Mouse (Mus musculus): ENCODE measurements around the gene Hmx1. TPM values are rescaled to one million over a fixed set of nuclear protein-coding genes. Genes with fewer than 3 reads are reported as not detected.
A peak's percentile ranks its signal among the peaks of the same experiment; 100 is the strongest.

Gene Hmx1
- polyA plus RNA-seq, 1 experiment from 2014 or later = 0.75 TPM

- Histone ChIP-seq H3K9ac (replicated peaks) (no peak overlapping the region), H3K4me2 (no peak overlapping the region), H3K36me3 (no peaks in the 10 kb centered on the region), H3K27ac (no peak overlapping the region), H3K27me3 (peaks cover 11% of the 10 kb centered on the region), H3K4me3 (replicated peaks) (no peak overlapping the region), H3K4me1 (replicated peaks) (no peaks in the 10 kb centered on the region), H3K9me3 (peaks cover 15% of the 10 kb centered on the region)
- 43% methylated on average over 5 of the region's 5 CpGs for WGBS
- ATAC-seq (ENCODE audit: insufficient number of reproducible peaks, insufficient read depth, low FRiP score, low TSS enrichment, low read depth) = no peak
These were observed 45.1 kb downstream of the Hmx1 start for GRCm38 (mm10) chr5:35434038-35434437.

DNA sequence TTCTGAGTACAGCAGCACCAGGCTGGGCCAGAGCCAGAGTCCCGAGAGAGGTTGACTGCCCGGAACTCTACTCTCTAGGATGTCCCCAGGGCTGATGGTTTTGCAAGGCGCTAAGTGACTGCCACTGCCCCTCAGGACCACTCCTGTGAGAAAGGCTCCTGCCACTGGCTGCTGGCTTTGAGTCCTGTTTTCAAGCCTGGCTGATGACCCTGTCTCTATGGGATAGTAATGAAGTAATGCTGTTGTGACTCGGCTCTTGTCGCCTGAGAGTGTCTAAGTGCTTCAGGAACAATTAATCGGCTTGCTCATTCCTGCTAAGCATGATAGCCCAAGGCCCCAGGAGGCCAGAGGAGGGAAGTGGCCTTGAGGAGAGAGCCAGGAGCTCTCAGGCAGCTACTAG is 45.8 kb downstream of the Hmx1 start:
- Histone ChIP-seq H3K27ac (no peak overlapping the region), H3K4me2 (no peak overlapping the region), H3K36me3 (no peaks in the 10 kb centered on the region), H3K9me3 (peaks cover 15% of the 10 kb centered on the region), H3K27me3 (peaks cover 4% of the 10 kb centered on the region), H3K4me3 (replicated peaks) (no peak overlapping the region), H3K4me1 (replicated peaks) (no peaks in the 10 kb centered on the region), H3K9ac (replicated peaks) (no peak overlapping the region)
- 62% methylated on average over 6 of the region's 6 CpGs for WGBS
- ATAC-seq (ENCODE audit: insufficient number of reproducible peaks, insufficient read depth, low FRiP score, low TSS enrichment, low read depth) = no peak

- Histone ChIP-seq H3K9me3 (peaks cover 15% of the 10 kb centered on the region), H3K4me2 (no peak overlapping the region), H3K4me1 (replicated peaks) (no peaks in the 10 kb centered on the region), H3K27ac (no peak overlapping the region), H3K27me3 (no peaks in the 10 kb centered on the region; the same call in 1 of the 2 replicates), H3K36me3 (no peaks in the 10 kb centered on the region), H3K9ac (replicated peaks) (no peak overlapping the region), H3K4me3 (replicated peaks) (no peak overlapping the region)
- 84% methylated on average over 6 of the region's 6 CpGs for WGBS
- ATAC-seq (ENCODE audit: insufficient number of reproducible peaks, insufficient read depth, low FRiP score, low TSS enrichment, low read depth) = no peak
These were observed 49.9 kb downstream of the Hmx1 start for GRCm38 (mm10) chr5:35438805-35439204.

- Histone ChIP-seq H3K27ac (no peak overlapping the region), H3K4me1 (replicated peaks) (no peaks in the 10 kb centered on the region), H3K4me2 (no peak overlapping the region), H3K36me3 (no peaks in the 10 kb centered on the region), H3K27me3 (no peaks in the 10 kb centered on the region; the same call in 1 of the 2 replicates), H3K4me3 (replicated peaks) (no peak overlapping the region), H3K9ac (replicated peaks) (no peak overlapping the region), H3K9me3 (peaks cover 15% of the 10 kb centered on the region)
- 76% methylated on average over 8 of the region's 8 CpGs for WGBS
- ATAC-seq (ENCODE audit: insufficient number of reproducible peaks, insufficient read depth, low FRiP score, low TSS enrichment, low read depth) = no peak
These were observed 51.6 kb downstream of the Hmx1 start for GRCm38 (mm10) chr5:35440459-35440858.

- no peak for ATAC-seq (ENCODE audit: insufficient number of reproducible peaks, insufficient read depth, low FRiP score, low TSS enrichment, low read depth)
- no peak overlapping the region for H3K9ac ChIP-seq (replicated peaks)
- H3K36me3 ChIP-seq = no peaks in the 10 kb centered on the region
- no peaks in the 10 kb centered on the region for H3K4me1 ChIP-seq (replicated peaks)
- no peak overlapping the region for H3K27ac ChIP-seq
- peaks cover 10% of the 10 kb centered on the region for H3K9me3 ChIP-seq
- H3K27me3 ChIP-seq = no peaks in the 10 kb centered on the region
- H3K4me2 ChIP-seq = no peak overlapping the region
- WGBS = 66% methylated on average over 9 of the region's 9 CpGs
- no peak overlapping the region for H3K4me3 ChIP-seq (replicated peaks)
These were observed 52.5 kb downstream of the Hmx1 start for GRCm38 (mm10) chr5:35441411-35441810.

GRCm38 (mm10) chr5:35444731-35445130 is 55.8 kb downstream of the Hmx1 start:
- Histone ChIP-seq H3K9ac (replicated peaks) (no peak overlapping the region), H3K4me1 (replicated peaks) (peaks cover 6% of the 10 kb centered on the region; the same call in 1 of the 2 replicates), H3K9me3 (no peaks in the 10 kb centered on the region), H3K27me3 (peaks cover 14% of the 10 kb centered on the region), H3K4me2 (no peak overlapping the region), H3K36me3 (no peaks in the 10 kb centered on the region), H3K27ac (no peak overlapping the region), H3K4me3 (replicated peaks) (no peak overlapping the region)
- WGBS = 86% methylated on average over 12 of the region's 12 CpGs
- ATAC-seq (ENCODE audit: insufficient number of reproducible peaks, insufficient read depth, low FRiP score, low TSS enrichment, low read depth) = no peak

- 0 out of 2 replicates have a peak, but pooled peaks have one; percentile 58 for ATAC-seq (ENCODE audit: insufficient number of reproducible peaks, insufficient read depth, low FRiP score, low TSS enrichment, low read depth)
- peaks cover 11% of the 10 kb centered on the region for H3K4me1 ChIP-seq (replicated peaks)
- H3K36me3 ChIP-seq = no peaks in the 10 kb centered on the region
- peaks cover 33% of the 10 kb centered on the region for H3K27me3 ChIP-seq
- H3K27ac ChIP-seq = no peak overlapping the region
- peak overlapping the region; percentile 60 for H3K4me2 ChIP-seq
- peak overlapping the region; percentile 26 for H3K4me3 ChIP-seq (replicated peaks)
- H3K9ac ChIP-seq (replicated peaks) = peak overlapping the region; percentile 47; the same call in 1 of the 2 replicates
- H3K9me3 ChIP-seq = no peaks in the 10 kb centered on the region
- WGBS = 19% methylated on average over 27 of the region's 27 CpGs
These were observed 58.9 kb downstream of the Hmx1 start for GRCm38 (mm10) chr5:35447656-35448443.

Other genes with a start within 250 kb of the Hmx1 start
- gene Adra2c, start 110.8 kb upstream of the Hmx1 start, polyA plus RNA-seq (2016; fragmentation: Nextera tagmentation; extraction: Ambion mirVana) = 0.09 TPM in 1 of 2 replicates, not detected in the other
- 1.4 and 1.7 TPM in 2 replicates for gene Cpz, start 136.6 kb downstream of the Hmx1 start, polyA plus RNA-seq (2016; fragmentation: Nextera tagmentation; extraction: Ambion mirVana)
- gene Trmt44, start 186.0 kb downstream of the Hmx1 start, polyA plus RNA-seq (2016; fragmentation: Nextera tagmentation; extraction: Ambion mirVana) = 9.5 and 10.0 TPM in 2 replicates
- gene Acox3, start 193.9 kb downstream of the Hmx1 start, polyA plus RNA-seq (2016; fragmentation: Nextera tagmentation; extraction: Ambion mirVana) = 11.4 and 14.5 TPM in 2 replicates

Data from limb, embryonic 12.5 days (tissue).